Mouse (Mus musculus): ENCODE results near the gene AI661453.

DNA sequence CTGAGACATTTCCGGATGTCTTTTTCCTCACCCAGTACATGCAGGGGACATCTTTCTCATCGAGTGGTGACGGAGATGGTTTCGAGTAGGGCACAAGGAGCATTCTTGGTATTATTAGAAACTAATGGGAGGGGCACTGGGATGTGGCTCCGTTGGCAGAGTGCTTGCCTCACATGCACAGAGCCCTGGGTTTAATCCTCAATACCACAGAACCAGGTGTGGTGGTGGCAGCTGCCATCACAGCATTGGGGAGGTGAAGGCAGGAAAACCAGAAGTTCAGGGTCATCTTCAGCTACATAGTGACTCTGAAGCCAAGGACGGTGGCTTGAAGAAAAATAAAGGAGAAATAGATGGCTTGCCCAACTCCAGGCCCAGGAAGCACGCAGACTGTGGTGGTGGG, 25.8 kb downstream of the AI661453 start:
- TF ChIP-seq SMC3 (IDR thresholded peaks at IDR 0.05; ENCODE audit: low read depth, low read length): no peak
- TF ChIP-seq EP300 (IDR thresholded peaks at IDR 0.05; ENCODE audit: low read depth in 1 of 2, low read length in 2 of 2): no peak
- TF ChIP-seq ZKSCAN1 (IDR thresholded peaks at IDR 0.05; ENCODE audit: low read depth, low read length): no peak
- no peak for TF ChIP-seq UBTF (IDR thresholded peaks at IDR 0.05; ENCODE audit: borderline replicate concordance, insufficient read depth, low read depth, low read length)
